Mouse (Mus musculus): ENCODE results near the gene Umad1. TPM values are rescaled to one million over a fixed set of nuclear protein-coding genes. Genes with fewer than 3 reads are reported as not detected.
A peak's percentile ranks its signal among the peaks of the same experiment; 100 is the strongest.

Gene Umad1
- polyA plus RNA-seq, 1 experiment from 2014 or later, result 23.2 TPM

- 72% methylated on average over 16 of the region's 16 CpGs for WGBS
- Histone ChIP-seq H3K27me3 (no peaks in the 10 kb centered on the region), H3K4me1 (replicated peaks) (peaks cover 19% of the 10 kb centered on the region), H3K4me3 (no peak overlapping the region), H3K4me2 (no peak overlapping the region), H3K27ac (no peak overlapping the region), H3K36me3 (no peaks in the 10 kb centered on the region), H3K9ac (no peak overlapping the region), H3K9me3 (replicated peaks) (no peaks in the 10 kb centered on the region)
- ATAC-seq (replicated peaks; ENCODE audit: insufficient number of reproducible peaks, insufficient read depth, low FRiP score, low read depth), result peak; percentile 66
These were observed 226.5 kb downstream of the Umad1 start for GRCm38 (mm10) chr6:8485414-8486175.

DNA sequence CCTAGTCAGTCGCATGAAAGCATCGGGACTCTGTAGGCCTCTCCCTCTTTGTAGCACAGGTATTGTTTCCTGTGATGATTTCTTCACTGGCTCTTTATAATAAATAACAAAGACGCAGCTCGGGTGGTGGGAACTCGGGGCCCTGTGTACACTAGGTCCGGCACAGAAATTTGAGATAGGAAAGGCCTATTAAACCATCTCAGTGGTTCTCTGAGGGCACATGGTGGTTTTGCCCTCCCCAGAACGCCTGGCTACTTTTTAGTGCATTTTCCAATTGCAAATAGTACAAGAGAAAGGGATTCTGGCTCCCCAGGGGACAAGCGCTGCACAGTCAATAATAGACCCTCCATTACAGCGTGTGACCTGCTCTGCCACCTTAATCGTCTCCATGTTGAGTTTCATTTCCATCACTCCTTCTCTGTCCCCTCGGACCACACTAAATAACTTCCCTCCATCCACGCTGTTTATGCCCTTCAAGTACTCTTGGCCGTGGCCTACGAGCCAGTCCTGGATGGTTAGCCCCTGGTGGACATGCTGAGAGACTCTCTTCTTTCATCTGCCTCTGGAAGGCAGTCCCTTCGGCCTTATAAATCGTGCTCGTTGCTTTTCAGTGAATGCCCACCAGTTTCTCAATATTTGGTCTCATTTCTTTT lies 227.4 kb downstream of the Umad1 start:
- Histone ChIP-seq H3K9me3 (replicated peaks) (no peaks in the 10 kb centered on the region), H3K4me2 (no peak overlapping the region), H3K9ac (no peak overlapping the region), H3K4me3 (no peak overlapping the region), H3K27me3 (no peaks in the 10 kb centered on the region), H3K36me3 (no peaks in the 10 kb centered on the region), H3K27ac (no peak overlapping the region), H3K4me1 (replicated peaks) (peaks cover 19% of the 10 kb centered on the region)
- ATAC-seq (replicated peaks; ENCODE audit: insufficient number of reproducible peaks, insufficient read depth, low FRiP score, low read depth), result no peak
- 88% methylated on average over 17 of the region's 17 CpGs for WGBS

GRCm38 (mm10) chr6:8487044-8487853 lies 228.2 kb downstream of the Umad1 start:
- Histone ChIP-seq H3K4me2 (no peak overlapping the region), H3K27me3 (no peaks in the 10 kb centered on the region), H3K9me3 (replicated peaks) (no peaks in the 10 kb centered on the region), H3K4me1 (replicated peaks) (peaks cover 19% of the 10 kb centered on the region), H3K9ac (no peak overlapping the region), H3K36me3 (no peaks in the 10 kb centered on the region), H3K27ac (no peak overlapping the region), H3K4me3 (no peak overlapping the region)
- 49% methylated on average over 20 of the region's 20 CpGs for WGBS
- ATAC-seq (replicated peaks; ENCODE audit: insufficient number of reproducible peaks, insufficient read depth, low FRiP score, low read depth), result no peak

DNA sequence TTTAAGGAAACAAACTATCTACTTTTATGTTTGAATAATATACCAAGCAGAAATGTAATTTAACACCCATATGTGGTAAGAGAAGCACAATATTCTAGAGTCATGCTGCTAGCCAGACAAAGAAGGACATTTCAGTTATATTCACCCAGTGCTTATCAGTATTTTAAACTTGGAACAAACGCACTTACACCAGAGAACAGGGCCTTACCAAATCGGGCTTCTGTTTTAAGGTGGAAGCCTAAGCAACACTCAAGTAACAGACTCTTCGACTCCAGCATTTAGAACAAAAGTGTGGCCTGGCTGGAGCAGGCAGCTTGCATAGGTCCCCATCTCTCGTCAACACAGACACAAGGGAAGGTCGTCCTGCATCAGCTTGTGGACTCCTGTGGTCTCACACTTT lies 229.2 kb downstream of the Umad1 start:
- H3K9ac ChIP-seq, result no peak overlapping the region
- no peak for ATAC-seq (replicated peaks; ENCODE audit: insufficient number of reproducible peaks, insufficient read depth, low FRiP score, low read depth)
- no peak overlapping the region for H3K4me2 ChIP-seq
- H3K4me1 ChIP-seq (replicated peaks), result peaks cover 19% of the 10 kb centered on the region
- WGBS, result 37% methylated on average over 5 of the region's 5 CpGs
- H3K27ac ChIP-seq, result no peak overlapping the region
- no peaks in the 10 kb centered on the region for H3K36me3 ChIP-seq
- H3K27me3 ChIP-seq, result no peaks in the 10 kb centered on the region
- no peaks in the 10 kb centered on the region for H3K9me3 ChIP-seq (replicated peaks)
- H3K4me3 ChIP-seq, result no peak overlapping the region

DNA sequence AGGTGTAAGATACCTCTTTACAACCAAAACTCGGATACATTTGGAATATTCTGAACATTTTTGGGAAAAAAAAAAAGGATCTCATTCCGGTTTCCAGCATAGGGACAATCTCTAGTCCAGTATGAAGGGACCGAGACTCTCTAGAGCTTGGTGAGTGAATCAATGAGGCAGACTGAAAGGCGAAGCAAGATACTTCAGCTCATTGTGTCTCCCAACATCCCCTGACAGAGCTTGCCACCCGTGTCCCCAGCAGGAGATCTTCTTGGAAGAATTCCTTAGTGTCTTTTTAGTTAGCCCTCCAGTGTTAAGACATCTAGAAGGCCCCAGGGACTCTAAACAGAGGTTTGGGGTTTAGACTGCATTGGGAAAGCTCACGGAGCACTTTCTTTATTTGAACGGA lies 230.2 kb downstream of the Umad1 start:
- Histone ChIP-seq H3K9me3 (replicated peaks) (no peaks in the 10 kb centered on the region), H3K4me3 (no peak overlapping the region), H3K27ac (no peak overlapping the region), H3K4me2 (no peak overlapping the region), H3K4me1 (replicated peaks) (peaks cover 19% of the 10 kb centered on the region), H3K36me3 (no peaks in the 10 kb centered on the region), H3K27me3 (no peaks in the 10 kb centered on the region), H3K9ac (no peak overlapping the region)
- ATAC-seq (replicated peaks; ENCODE audit: insufficient number of reproducible peaks, insufficient read depth, low FRiP score, low read depth), result no peak
- WGBS, result 81% methylated on average over 7 of the region's 7 CpGs

DNA sequence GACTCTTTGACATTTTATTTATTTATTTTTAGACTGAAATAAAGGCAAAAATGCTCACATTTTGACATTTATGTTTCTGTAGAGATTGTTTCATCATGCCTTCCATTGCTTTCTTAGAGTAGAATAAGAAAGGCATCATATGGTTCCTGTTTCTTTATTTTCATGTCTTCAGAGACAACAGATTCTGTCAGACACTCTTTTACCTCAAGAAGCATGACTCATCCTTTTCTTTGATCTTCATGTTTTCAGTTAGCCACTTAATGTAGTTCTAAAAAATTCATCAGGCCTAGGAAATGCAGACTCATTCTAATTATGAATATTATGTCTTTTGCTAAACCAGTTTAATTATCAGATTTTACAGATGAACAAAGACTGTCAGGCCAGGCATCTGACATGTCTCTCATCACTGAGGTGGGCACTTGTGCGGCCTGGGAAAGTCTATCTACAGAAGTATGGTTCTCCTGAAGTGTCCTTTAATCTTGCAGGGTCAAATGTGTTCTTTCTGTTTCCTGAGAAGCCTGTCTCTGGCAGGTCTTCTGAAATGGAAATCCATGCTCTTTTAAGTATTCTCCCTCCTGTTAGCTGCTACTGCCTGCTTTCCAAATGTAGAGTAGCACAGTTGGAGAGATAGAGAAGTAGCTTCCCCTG lies 231.0 kb downstream of the Umad1 start:
- 79% methylated on average over 1 of the region's 1 CpGs for WGBS
- no peak for ATAC-seq (replicated peaks; ENCODE audit: insufficient number of reproducible peaks, insufficient read depth, low FRiP score, low read depth)

DNA sequence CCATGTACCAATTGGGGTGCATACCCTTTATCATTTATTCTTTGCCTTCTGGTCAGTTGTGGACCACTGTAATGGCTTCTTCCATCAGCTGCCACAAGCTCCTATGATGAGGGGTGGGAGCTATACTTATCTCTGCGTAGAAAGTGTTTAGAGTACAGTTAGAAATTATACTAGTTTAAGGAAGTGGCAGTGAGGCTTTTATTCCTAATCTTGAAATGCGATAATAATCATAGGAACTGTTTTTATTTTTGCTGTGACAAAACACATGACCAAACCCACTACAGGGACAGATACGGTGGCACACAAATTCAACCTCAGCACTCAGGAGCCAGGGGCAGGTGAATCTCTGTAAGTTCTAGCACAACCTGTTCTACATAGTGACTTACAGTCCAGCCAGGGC lies 233.2 kb downstream of the Umad1 start:
- no peak for ATAC-seq (replicated peaks; ENCODE audit: insufficient number of reproducible peaks, insufficient read depth, low FRiP score, low read depth)
- no peak overlapping the region for H3K27ac ChIP-seq
- no peaks in the 10 kb centered on the region for H3K36me3 ChIP-seq
- H3K4me3 ChIP-seq, result no peak overlapping the region
- H3K9ac ChIP-seq, result no peak overlapping the region
- H3K9me3 ChIP-seq (replicated peaks), result no peaks in the 10 kb centered on the region
- H3K4me1 ChIP-seq (replicated peaks), result peaks cover 16% of the 10 kb centered on the region
- no peaks in the 10 kb centered on the region for H3K27me3 ChIP-seq
- WGBS, result 89% methylated on average over 3 of the region's 3 CpGs
- no peak overlapping the region for H3K4me2 ChIP-seq

More for the DNA sequence above, 231.0 kb downstream of the Umad1 start:
- H3K27ac ChIP-seq, result no peak overlapping the region
- no peaks in the 10 kb centered on the region for H3K27me3 ChIP-seq
- H3K4me1 ChIP-seq (replicated peaks), result peaks cover 15% of the 10 kb centered on the region
- no peaks in the 10 kb centered on the region for H3K9me3 ChIP-seq (replicated peaks)
- H3K4me2 ChIP-seq, result no peak overlapping the region
- H3K9ac ChIP-seq, result no peak overlapping the region
- no peak overlapping the region for H3K4me3 ChIP-seq
- H3K36me3 ChIP-seq, result no peaks in the 10 kb centered on the region

DNA sequence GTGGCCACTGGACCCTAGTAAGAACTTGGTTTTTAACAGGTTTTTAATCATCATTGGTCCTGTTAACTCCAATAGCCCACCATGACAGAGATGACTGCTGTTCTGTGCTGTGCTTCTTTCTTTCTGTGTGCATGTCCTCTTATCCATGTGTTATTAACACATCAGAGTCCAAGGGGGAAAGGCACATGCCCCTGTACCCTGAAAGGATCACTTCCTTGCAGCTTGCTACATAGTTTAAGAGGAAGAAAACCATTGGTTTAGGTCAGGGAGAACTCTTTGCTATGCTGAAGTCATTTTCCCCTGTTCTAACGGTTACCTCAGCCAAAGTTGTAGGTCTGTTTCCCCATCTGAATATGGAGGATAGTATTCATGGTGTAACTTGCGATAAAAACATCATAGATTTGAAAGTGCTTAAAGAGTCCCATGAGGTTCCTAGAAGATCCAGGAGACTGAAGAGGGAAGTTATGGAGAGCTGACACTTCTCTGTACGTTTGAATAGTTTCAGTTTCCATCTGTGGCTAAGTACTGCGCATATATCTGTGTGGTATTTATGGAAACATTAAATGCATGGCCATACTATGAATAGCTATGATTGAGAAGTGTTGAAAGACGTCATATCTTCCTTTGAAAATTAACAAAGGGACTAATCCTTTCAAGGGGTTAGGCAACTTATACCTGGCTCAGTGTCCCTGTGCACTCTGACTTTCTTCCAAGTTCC lies 236.2 kb downstream of the Umad1 start:
- Histone ChIP-seq H3K4me1 (replicated peaks) (peaks cover 7% of the 10 kb centered on the region; the same call in 1 of the 2 replicates), H3K27ac (no peak overlapping the region), H3K27me3 (no peaks in the 10 kb centered on the region), H3K36me3 (no peaks in the 10 kb centered on the region), H3K4me3 (no peak overlapping the region), H3K9ac (no peak overlapping the region), H3K9me3 (replicated peaks) (no peaks in the 10 kb centered on the region; the same call in 1 of the 2 replicates), H3K4me2 (no peak overlapping the region)
- WGBS, result 52% methylated on average over 5 of the region's 5 CpGs
- no peak for ATAC-seq (replicated peaks; ENCODE audit: insufficient number of reproducible peaks, insufficient read depth, low FRiP score, low read depth)

GRCm38 (mm10) chr6:8495827-8496222 lies 236.7 kb downstream of the Umad1 start:
- H3K36me3 ChIP-seq, result no peaks in the 10 kb centered on the region
- H3K4me3 ChIP-seq, result no peak overlapping the region
- H3K4me2 ChIP-seq, result no peak overlapping the region
- WGBS, result 64% methylated on average over 4 of the region's 4 CpGs
- no peak overlapping the region for H3K9ac ChIP-seq
- no peaks in the 10 kb centered on the region; the same call in 1 of the 2 replicates for H3K9me3 ChIP-seq (replicated peaks)
- H3K4me1 ChIP-seq (replicated peaks), result peaks cover 7% of the 10 kb centered on the region; the same call in 1 of the 2 replicates
- H3K27me3 ChIP-seq, result no peaks in the 10 kb centered on the region
- H3K27ac ChIP-seq, result no peak overlapping the region
- no peak for ATAC-seq (replicated peaks; ENCODE audit: insufficient number of reproducible peaks, insufficient read depth, low FRiP score, low read depth)

DNA sequence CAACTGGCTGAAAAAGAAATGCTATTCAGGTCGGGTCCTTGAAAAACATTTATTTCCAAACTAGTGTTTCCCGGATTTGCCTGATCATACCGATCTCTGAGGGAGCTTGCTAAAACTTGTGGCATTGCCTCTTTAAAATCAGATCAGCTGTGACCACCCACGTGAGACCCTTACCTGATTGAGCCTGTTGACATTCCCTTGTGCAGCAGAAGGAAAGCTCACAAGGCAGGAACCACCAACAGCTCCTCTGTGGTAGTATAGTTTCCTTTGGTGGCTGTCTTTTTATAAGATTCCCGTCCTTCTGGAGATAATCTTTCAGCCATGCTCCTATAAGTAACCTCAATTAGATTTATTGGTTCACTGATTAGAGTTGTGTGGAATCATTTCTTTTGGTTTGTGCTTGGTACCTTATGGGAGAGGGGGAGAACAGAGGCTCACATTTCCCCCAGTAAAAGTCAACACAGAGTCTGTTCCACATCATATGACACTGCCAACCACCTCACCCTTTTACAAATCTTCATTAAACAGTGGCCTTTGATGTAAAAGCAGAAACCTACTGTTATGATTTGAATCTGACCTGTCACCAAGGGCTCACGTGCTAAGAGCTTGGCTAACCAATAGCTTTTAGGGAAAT lies 238.3 kb downstream of the Umad1 start:
- no peak overlapping the region for H3K4me3 ChIP-seq
- no peak overlapping the region for H3K27ac ChIP-seq
- no peak overlapping the region for H3K9ac ChIP-seq
- no peaks in the 10 kb centered on the region for H3K36me3 ChIP-seq
- peaks cover 7% of the 10 kb centered on the region; the same call in 1 of the 2 replicates for H3K4me1 ChIP-seq (replicated peaks)
- H3K9me3 ChIP-seq (replicated peaks), result no peaks in the 10 kb centered on the region; the same call in 1 of the 2 replicates
- H3K27me3 ChIP-seq, result no peaks in the 10 kb centered on the region
- H3K4me2 ChIP-seq, result no peak overlapping the region
- WGBS, result 69% methylated on average over 6 of the region's 6 CpGs
- ATAC-seq (replicated peaks; ENCODE audit: insufficient number of reproducible peaks, insufficient read depth, low FRiP score, low read depth), result no peak
